Mouse (Mus musculus): ENCODE measurements around the gene Crtam. TPM values are rescaled to one million over a fixed set of nuclear protein-coding genes. Genes with fewer than 3 reads are reported as not detected.

Gene Crtam
- polyA plus RNA-seq, 1 experiment from 2014 or later = 0.32 TPM

DNA sequence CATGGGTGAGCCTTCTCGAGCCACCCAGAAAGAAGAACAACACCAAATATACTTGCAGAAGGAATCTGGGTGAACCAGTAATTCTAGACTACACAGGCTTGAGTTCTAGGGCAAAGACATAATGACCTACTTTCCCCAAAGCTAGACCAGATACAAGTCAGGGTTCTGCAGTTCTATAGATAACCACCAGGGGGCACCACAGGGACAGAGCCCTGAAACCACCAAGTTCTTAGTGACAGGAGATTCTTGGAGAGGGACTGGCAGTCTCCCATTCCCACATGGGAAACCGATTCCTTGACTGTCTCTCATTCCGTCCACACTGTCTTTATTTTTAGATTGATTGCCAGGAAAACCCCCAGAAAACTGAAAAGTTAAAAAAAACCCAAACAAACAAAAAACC, 40.2 kb upstream of the Crtam start:
- WGBS = 16% methylated on average over 3 of the region's 3 CpGs
- no peaks in the 10 kb centered on the region for H3K36me3 ChIP-seq (ENCODE audit: insufficient read depth, low read length)
- H3K9me3 ChIP-seq (ENCODE audit: low read length) = no peaks in the 10 kb centered on the region
- no peaks in the 10 kb centered on the region for H3K4me1 ChIP-seq (ENCODE audit: insufficient read depth, low read length)
- ATAC-seq (ENCODE audit: low FRiP score, low TSS enrichment) = no peak
- H3K27me3 ChIP-seq (ENCODE audit: insufficient read depth, low read length) = no peaks in the 10 kb centered on the region
- H3K27ac ChIP-seq (ENCODE audit: low read length) = no peak overlapping the region
- H3K9ac ChIP-seq (replicated peaks; ENCODE audit: low read length) = no peak overlapping the region
- no peak overlapping the region for H3K4me3 ChIP-seq (ENCODE audit: low read length)
- no peak overlapping the region for H3K4me2 ChIP-seq (replicated peaks; ENCODE audit: low read depth, low read length)

- no peak overlapping the region for H3K4me3 ChIP-seq (ENCODE audit: low read length)
- WGBS = 92% methylated on average over 5 of the region's 5 CpGs
- H3K4me1 ChIP-seq (ENCODE audit: insufficient read depth, low read length) = no peaks in the 10 kb centered on the region
- H3K9me3 ChIP-seq (ENCODE audit: low read length) = no peaks in the 10 kb centered on the region
- no peak overlapping the region for H3K27ac ChIP-seq (ENCODE audit: low read length)
- no peak for ATAC-seq (ENCODE audit: low FRiP score, low TSS enrichment)
- no peak overlapping the region for H3K9ac ChIP-seq (replicated peaks; ENCODE audit: low read length)
- H3K27me3 ChIP-seq (ENCODE audit: insufficient read depth, low read length) = no peaks in the 10 kb centered on the region
- no peaks in the 10 kb centered on the region for H3K36me3 ChIP-seq (ENCODE audit: insufficient read depth, low read length)
- no peak overlapping the region for H3K4me2 ChIP-seq (replicated peaks; ENCODE audit: low read depth, low read length)
These were observed 39.2 kb upstream of the Crtam start for GRCm38 (mm10) chr9:41043641-41044040.

GRCm38 (mm10) chr9:41041404-41041803, 37.0 kb upstream of the Crtam start:
- H3K4me2 ChIP-seq (replicated peaks; ENCODE audit: low read depth, low read length) = no peak overlapping the region
- no peaks in the 10 kb centered on the region for H3K36me3 ChIP-seq (ENCODE audit: insufficient read depth, low read length)
- no peaks in the 10 kb centered on the region for H3K4me1 ChIP-seq (ENCODE audit: insufficient read depth, low read length)
- no peak overlapping the region for H3K27ac ChIP-seq (ENCODE audit: low read length)
- 53% methylated on average over 3 of the region's 3 CpGs for WGBS
- H3K4me3 ChIP-seq (ENCODE audit: low read length) = no peak overlapping the region
- ATAC-seq (ENCODE audit: low FRiP score, low TSS enrichment) = no peak
- H3K9ac ChIP-seq (replicated peaks; ENCODE audit: low read length) = no peak overlapping the region
- no peaks in the 10 kb centered on the region for H3K27me3 ChIP-seq (ENCODE audit: insufficient read depth, low read length)
- no peaks in the 10 kb centered on the region for H3K9me3 ChIP-seq (ENCODE audit: low read length)

DNA sequence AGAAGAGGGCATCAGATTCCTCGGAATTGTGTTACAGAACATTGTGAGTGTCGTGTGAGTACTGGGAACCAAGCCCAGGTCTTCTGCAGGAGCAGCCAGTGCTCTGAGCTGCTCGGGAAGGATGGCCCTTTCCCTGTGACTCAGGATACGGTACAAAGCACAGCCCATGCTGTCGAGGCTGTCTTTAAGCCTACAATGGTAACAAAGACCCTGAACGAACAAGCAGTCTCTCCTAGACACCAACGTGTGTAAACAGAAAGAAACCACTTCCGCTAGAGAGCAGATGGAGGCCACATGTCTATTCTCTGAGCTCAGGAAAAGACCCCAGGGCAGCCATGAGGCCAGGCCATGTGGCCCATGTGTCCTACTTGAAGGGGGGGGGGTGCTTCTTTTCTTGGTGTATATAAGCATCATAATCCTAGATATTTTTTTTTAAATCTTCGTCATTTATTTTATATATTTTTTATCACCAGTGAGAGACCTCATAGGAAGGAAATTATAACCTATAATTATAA, 33.8 kb upstream of the Crtam start:
- 77% methylated on average over 9 of the region's 9 CpGs for WGBS
- 0 out of 2 replicates have a peak, but pooled peaks cover 2% of the 10 kb centered on the region for H3K36me3 ChIP-seq (ENCODE audit: insufficient read depth, low read length)
- no peak overlapping the region for H3K9ac ChIP-seq (replicated peaks; ENCODE audit: low read length)
- no peaks in the 10 kb centered on the region for H3K4me1 ChIP-seq (ENCODE audit: insufficient read depth, low read length)
- ATAC-seq (ENCODE audit: low FRiP score, low TSS enrichment) = no peak
- no peak overlapping the region for H3K4me3 ChIP-seq (ENCODE audit: low read length)
- no peaks in the 10 kb centered on the region for H3K27me3 ChIP-seq (ENCODE audit: insufficient read depth, low read length)
- H3K4me2 ChIP-seq (replicated peaks; ENCODE audit: low read depth, low read length) = no peak overlapping the region
- no peak overlapping the region for H3K27ac ChIP-seq (ENCODE audit: low read length)
- no peaks in the 10 kb centered on the region for H3K9me3 ChIP-seq (ENCODE audit: low read length)

GRCm38 (mm10) chr9:41031590-41032489, 27.4 kb upstream of the Crtam start:
- 50% methylated on average over 18 of the region's 18 CpGs for WGBS
- ATAC-seq (ENCODE audit: low FRiP score, low TSS enrichment) = no peak
- Histone ChIP-seq H3K4me2 (replicated peaks; ENCODE audit: low read depth, low read length) (no peak overlapping the region), H3K4me1 (ENCODE audit: insufficient read depth, low read length) (no peaks in the 10 kb centered on the region), H3K9ac (replicated peaks; ENCODE audit: low read length) (no peak overlapping the region), H3K36me3 (ENCODE audit: insufficient read depth, low read length) (0 out of 2 replicates have a peak, but pooled peaks cover 2% of the 10 kb centered on the region), H3K4me3 (ENCODE audit: low read length) (no peak overlapping the region), H3K27me3 (ENCODE audit: insufficient read depth, low read length) (no peaks in the 10 kb centered on the region), H3K9me3 (ENCODE audit: low read length) (no peaks in the 10 kb centered on the region), H3K27ac (ENCODE audit: low read length) (no peak overlapping the region)

GRCm38 (mm10) chr9:41029827-41030226, 25.4 kb upstream of the Crtam start:
- H3K9me3 ChIP-seq (ENCODE audit: low read length) = no peaks in the 10 kb centered on the region
- H3K4me2 ChIP-seq (replicated peaks; ENCODE audit: low read depth, low read length) = no peak overlapping the region
- H3K27me3 ChIP-seq (ENCODE audit: insufficient read depth, low read length) = no peaks in the 10 kb centered on the region
- no peak overlapping the region for H3K4me3 ChIP-seq (ENCODE audit: low read length)
- WGBS = 78% methylated on average over 6 of the region's 6 CpGs
- no peak overlapping the region for H3K9ac ChIP-seq (replicated peaks; ENCODE audit: low read length)
- H3K36me3 ChIP-seq (ENCODE audit: insufficient read depth, low read length) = no peaks in the 10 kb centered on the region
- H3K4me1 ChIP-seq (ENCODE audit: insufficient read depth, low read length) = no peaks in the 10 kb centered on the region
- ATAC-seq (ENCODE audit: low FRiP score, low TSS enrichment) = no peak
- H3K27ac ChIP-seq (ENCODE audit: low read length) = no peak overlapping the region

DNA sequence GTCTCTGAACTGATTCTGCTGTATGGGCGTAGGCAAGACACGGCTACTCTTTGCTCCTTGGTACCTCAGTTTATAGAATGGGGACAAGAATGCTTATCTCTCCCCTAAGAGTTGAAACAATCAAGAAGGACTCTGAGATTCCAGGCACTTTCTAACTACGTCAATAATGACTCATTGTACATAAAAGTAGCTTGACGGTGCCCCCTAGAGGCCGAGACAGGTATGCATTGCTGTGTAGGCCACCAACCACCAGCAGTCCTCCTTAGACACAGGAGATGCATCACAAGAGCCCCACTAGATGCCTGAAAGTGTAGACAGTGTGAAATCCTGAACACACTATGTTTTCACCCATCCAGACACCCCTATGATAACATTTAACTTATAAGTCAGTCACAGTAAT, 24.0 kb upstream of the Crtam start:
- H3K4me1 ChIP-seq (ENCODE audit: insufficient read depth, low read length) = no peaks in the 10 kb centered on the region
- no peak overlapping the region for H3K9ac ChIP-seq (replicated peaks; ENCODE audit: low read length)
- H3K4me2 ChIP-seq (replicated peaks; ENCODE audit: low read depth, low read length) = no peak overlapping the region
- WGBS = 52% methylated on average over 5 of the region's 5 CpGs
- H3K36me3 ChIP-seq (ENCODE audit: insufficient read depth, low read length) = no peaks in the 10 kb centered on the region
- no peaks in the 10 kb centered on the region for H3K27me3 ChIP-seq (ENCODE audit: insufficient read depth, low read length)
- no peak for ATAC-seq (ENCODE audit: low FRiP score, low TSS enrichment)
- no peak overlapping the region for H3K27ac ChIP-seq (ENCODE audit: low read length)
- H3K9me3 ChIP-seq (ENCODE audit: low read length) = no peaks in the 10 kb centered on the region
- no peak overlapping the region for H3K4me3 ChIP-seq (ENCODE audit: low read length)

DNA sequence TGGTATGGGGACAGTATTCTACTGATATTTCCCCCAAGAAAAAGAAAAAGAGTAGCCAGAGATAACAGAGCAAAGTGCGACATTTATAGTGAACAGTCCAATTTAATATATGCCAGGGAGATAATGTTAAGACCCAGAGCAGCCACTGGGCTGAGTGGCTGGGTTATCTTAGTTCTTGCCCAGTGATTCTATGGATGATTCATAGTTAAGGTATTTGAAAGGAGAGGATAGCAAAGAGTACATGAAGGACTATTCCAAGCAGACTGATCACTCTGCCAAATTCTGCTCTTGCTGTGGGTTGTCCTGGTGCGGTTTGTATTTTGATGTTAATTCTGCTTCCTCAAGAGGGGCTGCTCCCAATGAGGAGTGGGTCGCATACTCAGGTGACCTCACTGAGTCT, 17.3 kb upstream of the Crtam start:
- Histone ChIP-seq H3K27me3 (ENCODE audit: insufficient read depth, low read length) (no peaks in the 10 kb centered on the region), H3K4me3 (ENCODE audit: low read length) (no peak overlapping the region), H3K4me1 (ENCODE audit: insufficient read depth, low read length) (no peaks in the 10 kb centered on the region), H3K9me3 (ENCODE audit: low read length) (no peaks in the 10 kb centered on the region), H3K36me3 (ENCODE audit: insufficient read depth, low read length) (no peaks in the 10 kb centered on the region), H3K27ac (ENCODE audit: low read length) (no peak overlapping the region), H3K9ac (replicated peaks; ENCODE audit: low read length) (no peak overlapping the region), H3K4me2 (replicated peaks; ENCODE audit: low read depth, low read length) (no peak overlapping the region)
- ATAC-seq (ENCODE audit: low FRiP score, low TSS enrichment) = no peak
- WGBS = 76% methylated on average over 3 of the region's 3 CpGs

- no peak for ATAC-seq (ENCODE audit: low FRiP score, low TSS enrichment)
- H3K27me3 ChIP-seq (ENCODE audit: insufficient read depth, low read length) = no peaks in the 10 kb centered on the region
- H3K4me3 ChIP-seq (ENCODE audit: low read length) = no peak overlapping the region
- WGBS = 85% methylated on average over 3 of the region's 3 CpGs
- H3K4me1 ChIP-seq (ENCODE audit: insufficient read depth, low read length) = no peaks in the 10 kb centered on the region
- H3K9me3 ChIP-seq (ENCODE audit: low read length) = no peaks in the 10 kb centered on the region
- H3K9ac ChIP-seq (replicated peaks; ENCODE audit: low read length) = no peak overlapping the region
- H3K36me3 ChIP-seq (ENCODE audit: insufficient read depth, low read length) = no peaks in the 10 kb centered on the region
- no peak overlapping the region for H3K27ac ChIP-seq (ENCODE audit: low read length)
- no peak overlapping the region for H3K4me2 ChIP-seq (replicated peaks; ENCODE audit: low read depth, low read length)
These were observed 16.1 kb upstream of the Crtam start for GRCm38 (mm10) chr9:41020486-41020885.

GRCm38 (mm10) chr9:41014512-41014911, 10.1 kb upstream of the Crtam start:
- ATAC-seq (ENCODE audit: low FRiP score, low TSS enrichment) = no peak
- H3K4me3 ChIP-seq (ENCODE audit: low read length) = no peak overlapping the region

More at GRCm38 (mm10) chr9:41014512-41014911, 10.1 kb upstream of the Crtam start:
- H3K9ac ChIP-seq (replicated peaks; ENCODE audit: low read length) = no peak overlapping the region
- 71% methylated on average over 4 of the region's 4 CpGs for WGBS
- H3K27ac ChIP-seq (ENCODE audit: low read length) = no peak overlapping the region
- no peak overlapping the region for H3K4me2 ChIP-seq (replicated peaks; ENCODE audit: low read depth, low read length)
- H3K27me3 ChIP-seq (ENCODE audit: insufficient read depth, low read length) = no peaks in the 10 kb centered on the region
- H3K4me1 ChIP-seq (ENCODE audit: insufficient read depth, low read length) = no peaks in the 10 kb centered on the region
- H3K36me3 ChIP-seq (ENCODE audit: insufficient read depth, low read length) = no peaks in the 10 kb centered on the region
- no peaks in the 10 kb centered on the region for H3K9me3 ChIP-seq (ENCODE audit: low read length)
